Mouse (Mus musculus) bone marrow macrophage, adult 2 months (primary cell): ENCODE data around the gene 4930568D16Rik.

Experiments used
- CTCF ChIP-seq: IDR thresholded peaks from 2 replicates; pipeline ENCODE4 v1.5.1; 2012; ENCODE audit warnings: low read depth, mild to moderate bottlenecking, low read length, moderate library complexity
- POLR2A ChIP-seq: IDR thresholded peaks from 2 replicates; pipeline ENCODE4 v1.6.1; 2012; ENCODE audit warnings: mild to moderate bottlenecking, low read depth, low read length, borderline replicate concordance

- no peak for TF ChIP-seq CTCF
- TF ChIP-seq POLR2A: no peak
Measured at GRCm38 (mm10) chr2:35397590-35398173, 30.2 kb upstream of the 4930568D16Rik start.
